Mouse (Mus musculus) limb, embryonic 15.5 days (tissue): ENCODE measurements around the gene Fyb2. TPM values are rescaled to one million over a fixed set of nuclear protein-coding genes. Genes with fewer than 3 reads are reported as not detected.
"Not testable (repeated sequence)": the region's sequence is repeated elsewhere in the genome, so short reads cannot be mapped to it uniquely, and the experiment has no call there.

Experiments
- ATAC-seq: fragments of 200-750 bp; cut with Nextera tagmentation; 2 replicates; pipeline ENCODE4 v1.8.0; 2017; ENCODE audit warnings: low read depth, moderate TSS enrichment; ENCODE audit not compliant: insufficient number of reproducible peaks, low FRiP score, low TSS enrichment
- H3K27ac ChIP-seq: fragments of 300-500 bp; sonication (generic); 2 replicates; pipeline ENCODE4 v1.5.1; 2015; ENCODE audit warnings: moderate library complexity, mild to moderate bottlenecking, inconsistent platforms
- H3K27me3 ChIP-seq: fragments of 300-500 bp; sonication (generic); 2 replicates; pipeline ENCODE4 v1.6.1; 2015; ENCODE audit warnings: inconsistent platforms
- H3K36me3 ChIP-seq: fragments of 300-500 bp; sonication (generic); 2 replicates; pipeline ENCODE4 v1.6.1; 2015; ENCODE audit warnings: inconsistent platforms
- H3K4me1 ChIP-seq: fragments of 300-500 bp; sonication (generic); 2 replicates; pipeline ENCODE4 v1.6.1; 2015; ENCODE audit warnings: inconsistent platforms
- H3K4me2 ChIP-seq: fragments of 300-500 bp; sonication (generic); 2 replicates; pipeline ENCODE4 v1.6.1; 2015; ENCODE audit warnings: mild to moderate bottlenecking, inconsistent platforms
- H3K4me3 ChIP-seq: fragments of 300-500 bp; sonication (generic); 2 replicates; pipeline ENCODE4 v1.5.1; 2015; ENCODE audit warnings: mild to moderate bottlenecking, inconsistent platforms
- H3K9ac ChIP-seq: fragments of 300-500 bp; sonication (generic); 2 replicates; pipeline ENCODE4 v1.6.1; 2015; ENCODE audit warnings: inconsistent platforms
- H3K9me3 ChIP-seq: fragments of 300-500 bp; sonication (generic); 2 replicates; pipeline ENCODE4 v1.6.1; 2016; ENCODE audit warnings: inconsistent platforms
- WGBS: fragments of 180-500 bp; shearing (Covaris S2); methylation state at CpG from one replicate; pipeline ENCODE4 v1.1.7; 2015; 5-methylcytosine and 5-hydroxymethylcytosine counted together
- polyA plus RNA-seq: library from polyadenylated mRNA; unstranded; fragments of >200 nt; fragmentation: Nextera tagmentation; extraction: Ambion mirVana; gene quantifications from 2 replicates; pipeline ENCODE4 v1.2.1, GENCODE M21; 2015

Gene Fyb2
- polyA plus RNA-seq, 1 experiment from 2014 or later = 0.41 TPM

DNA sequence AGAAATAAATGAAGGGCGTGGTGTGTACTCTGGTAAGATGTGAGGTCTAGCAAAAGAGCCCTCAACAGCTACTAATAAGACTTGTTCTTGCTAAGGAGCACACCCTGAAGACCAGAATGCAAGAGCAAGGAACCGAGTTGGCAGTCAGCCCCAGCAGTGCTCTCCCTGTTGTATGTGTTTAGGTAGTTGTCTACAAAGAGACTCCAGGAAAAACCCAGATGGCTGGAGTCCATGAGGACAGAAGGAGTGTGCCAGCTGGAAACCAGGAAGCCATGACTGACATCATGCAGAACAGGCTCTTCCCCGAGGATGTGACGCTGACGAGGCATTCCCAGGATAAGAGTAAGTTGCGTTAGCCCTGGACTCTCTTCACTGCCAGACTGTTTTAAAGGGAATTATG lies 76.8 kb downstream of the Fyb2 start:
- H3K27ac ChIP-seq = no peak overlapping the region
- no peak for ATAC-seq

DNA sequence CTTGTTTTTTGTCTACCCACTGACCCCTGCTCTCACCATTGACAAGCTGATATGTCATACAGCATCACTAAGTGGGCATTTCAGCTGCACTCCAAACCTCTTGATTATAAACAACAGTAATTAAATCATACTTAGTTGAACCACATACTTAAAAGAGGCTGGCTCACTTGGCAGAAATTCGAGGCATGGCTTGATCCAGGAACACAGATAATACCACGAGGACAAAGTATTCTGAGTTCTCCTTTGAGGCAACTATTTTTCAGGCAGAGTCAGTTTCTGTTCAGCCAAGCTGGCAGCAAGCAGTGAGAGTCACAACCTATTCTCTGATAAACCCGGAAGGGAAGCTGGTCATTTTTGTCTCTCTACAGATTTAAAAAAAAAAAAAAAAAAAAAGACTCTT lies 77.4 kb downstream of the Fyb2 start:
- H3K4me2 ChIP-seq = no peak overlapping the region
- WGBS = 76% methylated on average over 3 of the region's 3 CpGs
- no peaks in the 10 kb centered on the region for H3K9me3 ChIP-seq
- H3K27me3 ChIP-seq = no peaks in the 10 kb centered on the region
- no peak overlapping the region for H3K4me3 ChIP-seq
- ATAC-seq = no peak
- H3K9ac ChIP-seq = no peak overlapping the region
- no peaks in the 10 kb centered on the region for H3K36me3 ChIP-seq
- H3K4me1 ChIP-seq = no peaks in the 10 kb centered on the region
- H3K27ac ChIP-seq = no peak overlapping the region

More for the DNA sequence above, 76.8 kb downstream of the Fyb2 start:
- Histone ChIP-seq H3K36me3 (no peaks in the 10 kb centered on the region), H3K9me3 (no peaks in the 10 kb centered on the region), H3K4me2 (no peak overlapping the region), H3K27me3 (no peaks in the 10 kb centered on the region), H3K4me1 (no peaks in the 10 kb centered on the region), H3K9ac (no peak overlapping the region), H3K4me3 (no peak overlapping the region)
- 79% methylated on average over 6 of the region's 6 CpGs for WGBS

DNA sequence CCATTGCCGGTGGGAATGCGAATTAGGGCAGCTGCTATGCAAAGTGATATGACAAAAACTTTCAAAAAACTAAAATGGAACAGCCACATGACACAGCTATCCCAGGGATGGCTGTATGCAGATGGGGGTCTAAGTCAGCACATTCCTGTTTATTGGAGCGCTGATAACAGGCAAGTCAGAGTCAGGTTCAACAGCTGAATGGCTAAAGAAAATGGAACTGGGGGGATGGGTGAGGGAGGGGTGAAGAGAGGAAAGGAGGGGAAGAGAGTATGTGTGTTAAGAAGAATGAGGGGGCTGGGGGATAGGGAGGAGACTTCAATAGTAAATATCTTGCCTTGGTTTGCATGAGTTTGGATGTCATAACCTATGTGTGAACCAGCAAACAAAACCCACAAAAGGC lies 79.0 kb downstream of the Fyb2 start:
- Histone ChIP-seq H3K27me3 (no peaks in the 10 kb centered on the region), H3K27ac (no peak overlapping the region), H3K36me3 (no peaks in the 10 kb centered on the region), H3K4me3 (no peak overlapping the region), H3K9me3 (no peaks in the 10 kb centered on the region), H3K4me2 (no peak overlapping the region), H3K9ac (no peak overlapping the region), H3K4me1 (no peaks in the 10 kb centered on the region)
- 79% methylated on average over 3 of the region's 3 CpGs for WGBS
- no peak for ATAC-seq

DNA sequence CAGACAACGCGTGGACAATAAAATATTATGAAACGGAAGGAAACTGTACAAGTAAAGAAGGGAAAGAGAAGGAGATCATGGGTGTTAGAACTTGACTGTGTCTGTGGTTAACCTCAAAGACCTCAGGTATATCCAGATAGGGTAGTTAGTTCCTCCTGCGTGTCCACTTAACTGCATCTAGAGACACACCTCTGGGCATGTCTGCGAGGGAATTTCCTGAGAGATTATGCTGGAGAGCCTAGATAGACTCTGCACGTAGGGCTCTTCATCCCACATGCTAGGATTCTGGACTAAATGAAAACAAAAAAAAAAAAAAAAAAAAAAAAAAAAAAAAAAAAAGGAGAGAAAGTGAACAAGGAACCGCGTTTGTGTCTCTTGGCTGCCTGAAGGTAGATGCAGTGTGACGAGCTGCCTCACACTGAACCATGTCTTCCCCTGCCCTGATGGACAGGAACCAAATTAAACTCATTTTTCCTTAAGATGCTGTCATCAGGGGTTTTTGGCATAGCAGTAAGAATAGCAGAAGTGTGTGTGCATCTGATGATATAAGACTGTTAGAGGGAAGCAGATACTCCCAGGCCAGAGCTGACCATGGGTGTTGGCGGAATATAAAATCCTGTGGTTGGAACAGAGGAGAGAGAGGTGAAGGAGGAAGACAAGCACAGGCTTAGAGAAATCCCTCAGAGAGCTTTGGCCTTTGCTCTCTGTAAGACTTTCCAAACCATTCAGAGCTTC lies 80.1 kb downstream of the Fyb2 start:
- Histone ChIP-seq H3K27ac (no peak overlapping the region), H3K9me3 (no peaks in the 10 kb centered on the region), H3K4me1 (no peaks in the 10 kb centered on the region), H3K4me2 (no peak overlapping the region), H3K36me3 (no peaks in the 10 kb centered on the region), H3K4me3 (no peak overlapping the region), H3K27me3 (no peaks in the 10 kb centered on the region), H3K9ac (no peak overlapping the region)
- 83% methylated on average over 10 of the region's 10 CpGs for WGBS
- no peak for ATAC-seq

GRCm38 (mm10) chr4:104999702-105000101 lies 86.4 kb downstream of the Fyb2 start:
- Histone ChIP-seq H3K9me3 (no peaks in the 10 kb centered on the region), H3K27ac (no peak overlapping the region), H3K4me2 (no peak overlapping the region), H3K36me3 (no peaks in the 10 kb centered on the region), H3K9ac (no peak overlapping the region), H3K27me3 (no peaks in the 10 kb centered on the region), H3K4me3 (no peak overlapping the region), H3K4me1 (no peaks in the 10 kb centered on the region)
- WGBS = 71% methylated on average over 5 of the region's 5 CpGs
- no peak for ATAC-seq

- Histone ChIP-seq H3K4me3 (no peak overlapping the region), H3K4me1 (no peaks in the 10 kb centered on the region), H3K27ac (no peak overlapping the region), H3K9me3 (no peaks in the 10 kb centered on the region), H3K4me2 (no peak overlapping the region), H3K9ac (no peak overlapping the region), H3K36me3 (no peaks in the 10 kb centered on the region), H3K27me3 (no peaks in the 10 kb centered on the region)
- 72% methylated on average over 1 of the region's 1 CpGs for WGBS
- no peak for ATAC-seq
These were observed 88.5 kb downstream of the Fyb2 start for GRCm38 (mm10) chr4:105001736-105002135.

- no peak for ATAC-seq
- Histone ChIP-seq H3K4me2 (no peak overlapping the region), H3K4me3 (no peak overlapping the region), H3K27ac (no peak overlapping the region), H3K9me3 (no peaks in the 10 kb centered on the region), H3K27me3 (no peaks in the 10 kb centered on the region), H3K4me1 (no peaks in the 10 kb centered on the region), H3K9ac (no peak overlapping the region), H3K36me3 (no peaks in the 10 kb centered on the region)
- WGBS = 77% methylated on average over 8 of the region's 8 CpGs
These were observed 90.9 kb downstream of the Fyb2 start for GRCm38 (mm10) chr4:105004135-105004534.

GRCm38 (mm10) chr4:105004649-105005048 lies 91.4 kb downstream of the Fyb2 start:
- not testable (repeated sequence) for ATAC-seq, H3K4me3 ChIP-seq, H3K9ac ChIP-seq, H3K27me3 ChIP-seq, H3K4me1 ChIP-seq, H3K4me2 ChIP-seq, H3K27ac ChIP-seq, H3K36me3 ChIP-seq, H3K9me3 ChIP-seq
- WGBS = 88% methylated on average over 12 of the region's 12 CpGs

DNA sequence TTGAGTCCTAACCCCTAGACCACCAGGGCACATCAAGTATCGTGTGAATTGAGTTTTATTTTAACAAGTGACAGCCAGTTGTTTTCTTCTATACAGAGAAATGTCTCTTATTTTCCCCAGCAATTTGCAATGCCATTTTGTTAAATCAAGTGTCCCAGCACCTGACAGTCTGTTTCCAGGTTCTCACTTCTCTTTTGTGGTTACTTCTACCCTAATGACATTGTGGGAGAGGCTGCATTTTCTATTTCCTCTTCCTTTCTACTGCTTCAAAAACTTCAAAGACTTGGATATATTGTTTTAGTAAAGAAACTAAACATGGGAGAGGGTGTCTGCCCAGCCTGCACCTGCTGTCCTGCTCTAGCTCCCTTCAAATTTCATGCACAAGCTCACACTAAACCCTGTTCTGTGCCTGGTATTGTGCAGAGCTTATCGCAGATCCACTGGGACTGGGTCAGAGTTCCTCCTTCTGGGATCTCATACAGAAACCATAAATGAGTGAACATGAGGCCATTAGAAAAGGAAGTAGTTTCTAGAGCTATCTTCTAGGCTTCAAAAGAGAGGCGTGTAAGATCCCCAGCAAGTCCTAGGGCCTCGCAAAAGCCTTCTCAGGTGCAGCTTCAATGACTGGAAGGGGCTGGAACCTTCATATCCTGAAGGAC lies 94.2 kb downstream of the Fyb2 start:
- Histone ChIP-seq H3K4me2 (no peak overlapping the region), H3K27ac (no peak overlapping the region), H3K9ac (no peak overlapping the region), H3K27me3 (no peaks in the 10 kb centered on the region), H3K36me3 (no peaks in the 10 kb centered on the region), H3K9me3 (no peaks in the 10 kb centered on the region), H3K4me3 (no peak overlapping the region), H3K4me1 (no peaks in the 10 kb centered on the region)
- WGBS = 86% methylated on average over 4 of the region's 4 CpGs
- no peak for ATAC-seq

GRCm38 (mm10) chr4:105013718-105014117 lies 100.5 kb downstream of the Fyb2 start:
- Histone ChIP-seq H3K4me2 (no peak overlapping the region), H3K9me3 (no peaks in the 10 kb centered on the region), H3K27me3 (no peaks in the 10 kb centered on the region), H3K36me3 (no peaks in the 10 kb centered on the region), H3K4me3 (no peak overlapping the region), H3K4me1 (no peaks in the 10 kb centered on the region), H3K9ac (no peak overlapping the region), H3K27ac (no peak overlapping the region)
- no peak for ATAC-seq
- WGBS = 89% methylated on average over 7 of the region's 7 CpGs

GRCm38 (mm10) chr4:105015496-105015895 lies 102.2 kb downstream of the Fyb2 start:
- H3K27ac ChIP-seq = no peak overlapping the region
- no peak for ATAC-seq
- H3K9ac ChIP-seq = no peak overlapping the region
- no peaks in the 10 kb centered on the region for H3K9me3 ChIP-seq
- H3K27me3 ChIP-seq = no peaks in the 10 kb centered on the region
- 22% methylated on average over 6 of the region's 6 CpGs for WGBS
- H3K36me3 ChIP-seq = no peaks in the 10 kb centered on the region
- no peak overlapping the region for H3K4me3 ChIP-seq
- H3K4me2 ChIP-seq = no peak overlapping the region
- H3K4me1 ChIP-seq = no peaks in the 10 kb centered on the region

GRCm38 (mm10) chr4:105016006-105016613 lies 102.9 kb downstream of the Fyb2 start:
- H3K36me3 ChIP-seq = no peaks in the 10 kb centered on the region
- WGBS = 74% methylated on average over 4 of the region's 4 CpGs
- no peaks in the 10 kb centered on the region for H3K9me3 ChIP-seq

More at GRCm38 (mm10) chr4:105016006-105016613, 102.9 kb downstream of the Fyb2 start:
- Histone ChIP-seq H3K4me1 (no peaks in the 10 kb centered on the region), H3K27me3 (no peaks in the 10 kb centered on the region), H3K9ac (no peak overlapping the region), H3K4me3 (no peak overlapping the region), H3K4me2 (no peak overlapping the region), H3K27ac (no peak overlapping the region)
- ATAC-seq = no peak
